Mouse (Mus musculus): ENCODE data around the gene Oaf. TPM values are rescaled to one million over a fixed set of nuclear protein-coding genes. Genes with fewer than 3 reads are reported as not detected.

The Oaf gene
- 32.0 and 36.5 TPM in 2 replicates for polyA plus RNA-seq (2016; fragmentation: Nextera tagmentation; extraction: Ambion mirVana)

DNA sequence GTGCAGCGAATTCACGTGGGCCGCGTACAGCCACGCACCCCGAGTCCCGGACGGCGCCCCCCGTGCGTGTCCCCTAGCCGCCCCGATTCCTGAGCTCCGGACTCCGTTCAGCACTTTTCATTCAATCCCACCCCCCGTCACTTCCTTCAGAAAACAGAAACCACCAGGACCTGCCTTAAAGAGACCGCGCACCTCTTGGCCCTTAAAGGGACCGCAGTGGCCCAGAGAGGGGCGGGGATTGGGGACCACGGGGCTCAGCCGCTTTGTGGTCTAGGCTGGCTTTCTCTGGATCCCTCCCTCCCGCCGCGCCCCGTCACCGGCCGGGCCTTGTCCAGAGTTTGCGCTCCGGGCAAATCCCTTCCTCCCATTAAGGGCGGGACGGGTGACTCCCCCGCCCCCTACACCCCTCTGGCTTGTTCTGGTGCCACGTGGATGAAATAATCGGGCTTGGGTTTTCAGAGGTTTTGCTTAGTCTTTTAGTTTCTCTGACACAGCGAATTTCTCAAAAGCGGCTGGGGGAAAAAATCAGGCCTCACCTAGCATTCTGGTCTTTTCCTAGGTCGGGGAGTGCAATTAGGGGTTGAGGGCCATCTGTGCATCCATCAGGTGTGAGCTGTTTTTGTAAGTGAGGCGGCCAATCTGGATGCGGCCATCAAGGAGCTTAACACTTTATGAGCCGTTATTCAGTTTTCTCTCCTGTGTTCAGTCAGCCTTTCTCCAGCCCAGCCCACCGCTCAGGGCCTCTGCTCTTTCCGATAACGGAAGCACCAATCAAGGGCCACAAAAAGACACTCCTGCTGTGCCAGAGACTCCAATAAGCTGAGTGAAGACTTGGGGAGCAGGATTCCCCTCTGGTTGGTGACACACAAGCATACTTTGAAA, at the start of gene Oaf:
Oaf (minus strand) TSS at position 200 of the 882 bp plus-strand sequence.
- H3K4me3 ChIP-seq, result peak within 1 kb of the TSS; percentile 69
- H3K36me3 ChIP-seq, result no peaks in the 10 kb centered on the region
- H3K9me3 ChIP-seq (replicated peaks), result no peaks in the 10 kb centered on the region
- H3K27me3 ChIP-seq (ENCODE audit: low read depth, poor library complexity, severe bottlenecking), result peaks cover 58% of the 10 kb centered on the region
- H3K27ac ChIP-seq (replicated peaks), result peak within 1 kb of the TSS; percentile 81
- peak; percentile 89 for DNase-seq (ENCODE audit: low spot score)
- peaks cover 47% of the 10 kb centered on the region for H3K4me1 ChIP-seq
- WGBS, result under 1% methylated on average over 44 of the region's 44 CpGs

DNA sequence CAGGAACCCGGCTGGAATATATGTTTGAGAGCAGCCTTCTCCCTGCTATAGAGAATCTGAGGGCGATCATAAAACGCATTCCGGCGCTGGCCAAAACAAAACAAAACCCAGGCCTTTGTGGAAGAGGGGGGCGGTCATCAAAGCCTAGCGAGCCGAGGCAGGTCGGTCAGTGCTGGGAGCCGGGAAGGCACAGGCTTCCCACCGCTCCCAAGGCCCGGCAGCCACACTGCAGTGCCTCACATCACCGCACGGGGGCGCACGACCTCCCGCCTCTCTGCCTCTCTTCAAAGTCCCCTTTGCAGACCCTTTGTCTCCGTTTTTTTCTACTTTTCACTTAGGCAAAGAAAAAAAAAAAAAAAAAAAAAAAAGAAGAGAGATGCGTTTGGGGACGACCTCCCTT, 47.2 kb upstream of the Oaf start:
- peaks cover 16% of the 10 kb centered on the region for H3K4me1 ChIP-seq
- peak overlapping the region; percentile 43 for H3K4me3 ChIP-seq
- peak overlapping the region; percentile 78 for H3K27ac ChIP-seq (replicated peaks)
- WGBS, result 1% methylated on average over 20 of the region's 20 CpGs
- H3K36me3 ChIP-seq, result no peaks in the 10 kb centered on the region
- DNase-seq (ENCODE audit: low spot score), result peak; percentile 89
- peaks cover 38% of the 10 kb centered on the region for H3K27me3 ChIP-seq (ENCODE audit: low read depth, poor library complexity, severe bottlenecking)
- no peaks in the 10 kb centered on the region for H3K9me3 ChIP-seq (replicated peaks)

DNA sequence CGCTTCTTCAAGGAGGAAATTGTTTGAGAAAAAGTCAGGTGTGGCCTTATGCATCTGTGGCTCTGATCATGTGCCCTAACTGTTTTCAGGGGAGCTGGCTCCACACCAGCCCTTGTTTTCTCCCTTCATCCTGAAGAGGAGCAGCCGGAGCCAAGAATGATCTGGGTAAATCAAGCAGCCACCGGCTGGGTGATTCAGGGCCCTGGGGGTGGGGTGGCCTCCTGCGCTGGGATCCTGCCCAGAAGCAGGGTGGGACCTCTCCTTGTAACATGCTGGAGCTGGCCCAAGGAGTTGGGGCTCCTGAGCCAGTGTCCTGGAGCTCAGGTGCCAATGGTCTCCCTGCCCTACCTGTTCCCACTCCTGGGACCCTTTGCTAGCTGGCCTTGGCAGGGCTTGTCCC, 45.6 kb upstream of the Oaf start:
- H3K36me3 ChIP-seq, result no peaks in the 10 kb centered on the region
- H3K4me3 ChIP-seq, result no peak overlapping the region
- no peak overlapping the region for H3K27ac ChIP-seq (replicated peaks)
- H3K4me1 ChIP-seq, result peaks cover 24% of the 10 kb centered on the region
- peaks cover 38% of the 10 kb centered on the region for H3K27me3 ChIP-seq (ENCODE audit: low read depth, poor library complexity, severe bottlenecking)
- 89% methylated on average over 4 of the region's 4 CpGs for WGBS
- H3K9me3 ChIP-seq (replicated peaks), result no peaks in the 10 kb centered on the region
- DNase-seq (ENCODE audit: low spot score), result no peak

DNA sequence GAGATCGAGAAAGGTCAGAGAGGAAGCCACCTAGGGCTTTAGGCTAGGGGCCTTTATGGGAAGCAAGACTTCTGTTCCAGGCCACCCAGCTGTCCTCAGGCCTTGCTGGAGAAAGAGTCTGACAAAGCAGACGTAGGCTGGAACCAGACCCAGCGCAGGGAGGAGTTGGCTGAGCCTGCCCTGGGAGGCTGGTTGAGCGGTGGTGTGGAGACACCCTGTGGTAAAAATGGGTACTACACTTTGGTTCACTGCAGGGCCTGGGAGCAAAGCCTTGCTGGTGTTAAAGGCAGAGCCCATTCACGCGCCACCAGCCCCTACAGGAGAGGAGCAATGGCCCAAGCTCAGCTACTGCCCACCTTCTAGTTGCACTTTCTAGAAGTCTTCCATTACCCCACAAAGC, 44.6 kb upstream of the Oaf start:
- 8% methylated on average over 6 of the region's 6 CpGs for WGBS
- peak; percentile 88 for DNase-seq (ENCODE audit: low spot score)
- Histone ChIP-seq H3K36me3 (no peaks in the 10 kb centered on the region), H3K27ac (replicated peaks) (0 out of 2 replicates have a peak overlapping the region, but pooled peaks have one; percentile 19), H3K4me3 (no peak overlapping the region), H3K4me1 (peaks cover 24% of the 10 kb centered on the region), H3K9me3 (replicated peaks) (no peaks in the 10 kb centered on the region), H3K27me3 (ENCODE audit: low read depth, poor library complexity, severe bottlenecking) (peaks cover 38% of the 10 kb centered on the region)

DNA sequence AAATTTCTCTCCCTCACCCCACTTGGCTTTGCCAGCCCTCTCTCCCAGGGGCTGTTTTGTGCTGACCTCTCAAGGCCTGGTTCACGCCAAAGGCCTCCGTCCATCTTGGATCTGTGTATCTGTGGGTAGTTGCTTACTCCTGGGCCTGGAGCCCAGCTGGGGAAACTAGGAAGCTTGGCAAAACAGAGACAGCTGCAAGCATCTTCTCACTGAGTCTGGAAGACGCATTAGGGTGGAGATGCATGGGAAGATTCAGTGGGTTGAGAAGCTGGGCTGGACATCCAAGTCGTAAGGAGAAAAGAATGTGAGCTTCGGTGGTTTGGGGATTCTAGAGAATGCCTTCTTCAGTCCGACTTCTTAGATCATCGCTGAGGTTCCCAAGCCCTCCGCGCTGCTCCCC, 34.0 kb upstream of the Oaf start:
- H3K9me3 ChIP-seq (replicated peaks), result 0 out of 2 replicates have a peak, but pooled peaks cover 1% of the 10 kb centered on the region
- WGBS, result 86% methylated on average over 9 of the region's 9 CpGs
- no peaks in the 10 kb centered on the region for H3K36me3 ChIP-seq
- no peak overlapping the region for H3K4me3 ChIP-seq
- peaks cover 70% of the 10 kb centered on the region for H3K27me3 ChIP-seq (ENCODE audit: low read depth, poor library complexity, severe bottlenecking)
- no peak for DNase-seq (ENCODE audit: low spot score)
- H3K27ac ChIP-seq (replicated peaks), result no peak overlapping the region
- peaks cover 46% of the 10 kb centered on the region for H3K4me1 ChIP-seq

DNA sequence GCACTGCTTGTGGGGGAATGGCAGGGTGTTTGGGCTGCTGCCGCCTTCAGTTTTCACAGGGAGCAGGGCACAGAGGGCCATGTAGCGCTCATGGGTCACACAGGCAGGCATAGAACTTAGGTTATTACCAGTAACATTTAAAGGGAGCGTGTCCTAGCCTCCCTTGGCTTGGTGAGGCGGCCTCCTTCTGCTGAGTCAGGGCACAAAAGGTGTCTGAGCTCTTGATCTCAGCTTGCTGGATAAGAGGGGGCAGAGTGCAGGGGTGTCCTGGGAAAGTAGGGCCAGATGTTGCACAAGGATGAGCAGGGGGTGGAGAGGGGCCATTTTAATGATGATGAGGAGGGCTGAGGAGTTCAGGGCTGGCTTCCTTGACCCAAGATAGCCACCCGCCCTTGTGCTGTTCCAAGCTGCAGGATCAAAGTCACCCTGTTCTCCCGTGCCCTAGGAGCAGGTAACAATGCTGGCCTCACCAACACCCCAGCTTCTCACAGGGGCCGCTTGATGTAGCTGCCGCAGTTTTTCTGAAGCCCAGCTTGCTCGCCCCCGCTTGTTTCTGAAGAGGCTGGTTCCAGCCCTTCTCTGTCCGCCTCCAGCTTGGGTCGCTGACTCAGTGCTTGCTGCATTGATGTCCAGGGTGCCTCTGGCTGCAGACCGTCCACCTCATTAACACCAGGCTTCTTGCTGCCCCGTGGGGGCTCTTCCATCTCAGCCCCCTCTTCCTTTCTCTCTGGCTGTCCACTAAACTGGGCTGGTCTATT, 32.2 kb upstream of the Oaf start:
- 34% methylated on average over 14 of the region's 14 CpGs for WGBS
- H3K27me3 ChIP-seq (ENCODE audit: low read depth, poor library complexity, severe bottlenecking), result peaks cover 73% of the 10 kb centered on the region
- peaks cover 47% of the 10 kb centered on the region for H3K4me1 ChIP-seq
- H3K4me3 ChIP-seq, result no peak overlapping the region
- H3K9me3 ChIP-seq (replicated peaks), result peaks cover 9% of the 10 kb centered on the region; the same call in 1 of the 2 replicates
- no peaks in the 10 kb centered on the region for H3K36me3 ChIP-seq
- H3K27ac ChIP-seq (replicated peaks), result no peak overlapping the region; the same call in 1 of the 2 replicates
- DNase-seq (ENCODE audit: low spot score), result no peak

DNA sequence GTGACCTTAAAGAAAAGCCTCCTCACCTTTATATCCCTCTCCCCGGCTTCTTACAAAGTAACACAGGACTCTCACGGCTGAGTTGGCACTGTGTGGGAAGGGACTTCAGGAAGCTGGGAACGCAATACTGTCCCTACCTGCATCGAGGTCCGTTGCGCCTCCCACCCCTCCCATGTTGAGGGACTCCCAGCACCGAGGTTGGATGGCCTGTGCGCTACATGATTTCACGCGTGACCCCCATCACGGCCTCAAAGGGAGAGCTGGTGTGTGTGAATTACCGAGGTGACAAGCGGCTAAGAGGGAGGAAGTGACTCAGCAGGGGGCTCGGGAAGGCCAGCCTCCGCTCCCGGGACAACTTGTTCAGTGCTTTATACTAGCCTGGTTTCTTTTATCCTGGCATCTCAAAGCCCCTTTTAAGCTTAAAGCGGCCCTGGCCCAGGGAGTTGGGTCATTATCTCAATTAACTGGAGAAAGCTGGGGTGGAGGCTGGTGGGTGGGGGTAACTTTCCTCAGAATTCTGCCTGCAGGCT, 31.1 kb upstream of the Oaf start:
- peaks cover 47% of the 10 kb centered on the region for H3K4me1 ChIP-seq
- peak; percentile 48 for DNase-seq (ENCODE audit: low spot score)
- H3K36me3 ChIP-seq, result no peaks in the 10 kb centered on the region
- H3K4me3 ChIP-seq, result peak overlapping the region; percentile 45
- H3K27me3 ChIP-seq (ENCODE audit: low read depth, poor library complexity, severe bottlenecking), result peaks cover 79% of the 10 kb centered on the region
- no peak overlapping the region; the same call in 1 of the 2 replicates for H3K27ac ChIP-seq (replicated peaks)
- peaks cover 9% of the 10 kb centered on the region; the same call in 1 of the 2 replicates for H3K9me3 ChIP-seq (replicated peaks)
- under 1% methylated on average over 17 of the region's 17 CpGs for WGBS

DNA sequence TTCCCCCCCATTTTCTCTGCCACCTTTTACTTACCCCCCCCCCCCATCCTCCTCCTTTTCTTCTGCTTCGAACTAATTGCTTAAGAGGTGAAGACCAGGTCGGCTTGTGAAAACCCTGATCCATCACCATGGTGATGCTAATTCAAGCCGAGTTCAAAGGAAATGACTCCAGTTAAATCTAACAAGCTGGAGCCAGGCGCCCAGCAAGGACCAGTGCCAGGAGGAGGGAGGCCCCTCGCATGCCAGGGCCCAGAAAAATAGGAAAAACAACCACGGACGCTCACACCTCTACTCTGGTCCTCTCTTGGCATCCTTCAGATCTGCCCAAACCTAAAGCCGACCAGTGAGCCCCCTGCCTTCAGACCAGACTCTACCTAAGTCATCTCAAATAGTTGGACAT, 29.5 kb upstream of the Oaf start:
- peaks cover 58% of the 10 kb centered on the region for H3K4me1 ChIP-seq
- H3K36me3 ChIP-seq, result no peaks in the 10 kb centered on the region
- H3K9me3 ChIP-seq (replicated peaks), result peaks cover 9% of the 10 kb centered on the region; the same call in 1 of the 2 replicates
- 0 out of 2 replicates have a peak overlapping the region, but pooled peaks have one; percentile 5 for H3K4me3 ChIP-seq
- peak; percentile 51 for DNase-seq (ENCODE audit: low spot score)
- peaks cover 76% of the 10 kb centered on the region for H3K27me3 ChIP-seq (ENCODE audit: low read depth, poor library complexity, severe bottlenecking)
- whole genome bisulfite sequencing, result 3% methylated on average over 8 of the region's 8 CpGs
- no peak overlapping the region for H3K27ac ChIP-seq (replicated peaks)

DNA sequence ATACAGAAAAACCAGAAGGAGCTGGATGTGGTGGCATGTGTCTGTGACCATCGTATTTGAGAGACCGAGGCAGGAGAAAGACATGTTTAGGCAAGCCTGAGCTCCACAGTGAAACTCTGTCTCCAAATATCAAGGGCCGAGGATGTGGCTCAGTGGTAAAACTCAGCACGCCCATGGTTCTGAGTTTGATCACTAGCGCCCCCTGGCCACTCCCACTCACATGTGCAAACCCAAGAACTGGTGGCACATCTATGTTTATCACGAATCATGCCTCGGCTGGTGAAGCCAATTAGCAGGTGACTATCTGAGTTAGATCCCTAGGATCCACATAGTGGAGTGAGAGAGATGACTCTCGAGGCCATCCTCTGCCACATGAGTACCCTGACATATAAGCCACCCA, 27.6 kb upstream of the Oaf start:
- no peaks in the 10 kb centered on the region for H3K36me3 ChIP-seq
- H3K4me1 ChIP-seq, result peaks cover 65% of the 10 kb centered on the region
- WGBS, result 78% methylated on average over 8 of the region's 8 CpGs
- H3K27me3 ChIP-seq (ENCODE audit: low read depth, poor library complexity, severe bottlenecking), result peaks cover 64% of the 10 kb centered on the region
- H3K27ac ChIP-seq (replicated peaks), result no peak overlapping the region
- no peak for DNase-seq (ENCODE audit: low spot score)
- H3K4me3 ChIP-seq, result no peak overlapping the region
- H3K9me3 ChIP-seq (replicated peaks), result peaks cover 9% of the 10 kb centered on the region; the same call in 1 of the 2 replicates

DNA sequence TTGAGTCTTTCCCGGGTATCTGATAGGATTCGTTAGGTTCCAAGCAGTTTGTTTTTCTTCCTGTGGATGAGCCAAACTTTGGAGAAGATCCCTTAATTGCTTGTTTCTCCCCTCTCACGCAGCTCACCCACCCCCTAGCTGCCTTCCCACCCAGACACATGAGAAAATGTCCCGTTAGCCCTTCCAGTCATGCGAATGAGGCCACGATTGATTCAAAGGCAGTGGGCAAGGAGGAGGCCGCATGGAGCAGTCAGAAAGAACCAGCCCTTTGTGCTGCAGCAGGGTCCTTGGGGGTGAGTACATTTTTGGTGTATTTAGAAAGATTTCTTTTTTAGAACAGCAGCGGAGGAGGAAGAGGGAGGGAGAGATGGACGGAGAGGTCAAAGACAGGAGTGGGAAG, 25.5 kb upstream of the Oaf start:
- WGBS, result 61% methylated on average over 9 of the region's 9 CpGs
- no peak for DNase-seq (ENCODE audit: low spot score)
- Histone ChIP-seq H3K27ac (replicated peaks) (0 out of 2 replicates have a peak overlapping the region, but pooled peaks have one; percentile 34), H3K27me3 (ENCODE audit: low read depth, poor library complexity, severe bottlenecking) (peaks cover 48% of the 10 kb centered on the region), H3K4me1 (peaks cover 59% of the 10 kb centered on the region), H3K9me3 (replicated peaks) (peaks cover 9% of the 10 kb centered on the region; the same call in 1 of the 2 replicates), H3K4me3 (no peak overlapping the region), H3K36me3 (no peaks in the 10 kb centered on the region)

DNA sequence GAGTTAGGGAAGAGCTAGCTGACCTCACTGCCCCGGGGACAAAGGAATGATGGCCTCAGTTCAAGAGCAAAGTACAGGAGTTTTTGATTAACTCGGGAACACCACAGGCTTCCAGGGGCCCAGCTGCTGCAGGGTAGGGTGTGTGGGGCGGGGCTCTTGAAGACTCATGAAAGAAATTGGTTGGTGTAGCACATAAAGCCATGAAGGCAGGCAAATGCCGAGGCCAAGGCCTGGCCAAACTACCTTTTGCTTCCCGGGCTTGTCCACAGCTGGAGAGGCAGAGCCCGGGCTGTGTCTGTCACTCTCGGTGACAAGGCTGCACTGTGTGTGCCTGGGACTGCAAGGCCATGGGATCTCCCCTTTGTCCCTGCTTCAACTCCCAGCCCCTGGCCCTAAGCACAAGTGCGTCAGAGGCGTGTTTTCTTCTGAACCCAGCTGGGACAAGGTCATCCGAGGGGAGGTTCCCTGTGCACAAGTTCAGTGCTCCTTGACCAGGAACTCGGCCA, 24.3 kb upstream of the Oaf start:
- H3K4me1 ChIP-seq, result peaks cover 47% of the 10 kb centered on the region
- peaks cover 36% of the 10 kb centered on the region for H3K27me3 ChIP-seq (ENCODE audit: low read depth, poor library complexity, severe bottlenecking)
- peak overlapping the region; percentile 77 for H3K27ac ChIP-seq (replicated peaks)
- H3K4me3 ChIP-seq, result no peak overlapping the region
- peaks cover 9% of the 10 kb centered on the region; the same call in 1 of the 2 replicates for H3K9me3 ChIP-seq (replicated peaks)
- H3K36me3 ChIP-seq, result no peaks in the 10 kb centered on the region
- 25% methylated on average over 11 of the region's 11 CpGs for WGBS
- peak; percentile 66 for DNase-seq (ENCODE audit: low spot score)

Data from midbrain, embryonic 10.5 days (tissue).